Mouse (Mus musculus) heart, postnatal 0 days (tissue): ENCODE data around the gene Cdc42se2. TPM values are rescaled to one million over a fixed set of nuclear protein-coding genes. Genes with fewer than 3 reads are reported as not detected.

Experiments used
- ATAC-seq: fragments of 200-750 bp; cut with Nextera tagmentation; 2 replicates; pipeline ENCODE4 v1.8.0; 2017; ENCODE audit warnings: low read depth, moderate number of reproducible peaks, moderate library complexity; ENCODE audit not compliant: insufficient read depth
- DNase-seq: peaks from one replicate; pipeline ENCODE4 v3.0.0-alpha.2; 2016; ENCODE audit warnings: low spot score
- H3K27ac ChIP-seq: fragments of 300-500 bp; sonication (generic); 2 replicates; pipeline ENCODE4 v1.5.1; 2014; ENCODE audit warnings: low read depth, mild to moderate bottlenecking
- H3K27me3 ChIP-seq: fragments of 300-500 bp; sonication (generic); 2 replicates; pipeline ENCODE4 v1.6.1; 2014; ENCODE audit warnings: low read length, mixed read lengths; ENCODE audit not compliant: control insufficient read depth, insufficient read depth
- H3K36me3 ChIP-seq: fragments of 300-500 bp; sonication (generic); replicated peaks from 2 replicates; pipeline ENCODE4 v1.6.1; 2014; ENCODE audit warnings: low read length, mixed read lengths; ENCODE audit not compliant: control insufficient read depth, insufficient read depth
- H3K4me1 ChIP-seq: fragments of 300-500 bp; sonication (generic); 2 replicates; pipeline ENCODE4 v1.6.1; 2014; ENCODE audit warnings: antibody characterized with exemption; ENCODE audit not compliant: control insufficient read depth, insufficient read depth
- H3K4me2 ChIP-seq: fragments of 300-500 bp; sonication (generic); 2 replicates; pipeline ENCODE4 v1.6.1; 2014; ENCODE audit warnings: low read depth, mild to moderate bottlenecking, low read length, moderate library complexity
- H3K4me3 ChIP-seq: fragments of 300-500 bp; sonication (generic); 2 replicates; pipeline ENCODE4 v1.5.1; 2014; ENCODE audit warnings: low read depth, low read length
- H3K9ac ChIP-seq: fragments of 300-500 bp; sonication (generic); replicated peaks from 2 replicates; pipeline ENCODE4 v1.6.1; 2014; ENCODE audit warnings: low read depth, low read length, mixed read lengths
- H3K9me3 ChIP-seq: fragments of 300-500 bp; sonication (generic); replicated peaks from 2 replicates; pipeline ENCODE4 v1.6.1; 2016; ENCODE audit warnings: low read length; ENCODE audit not compliant: control insufficient read depth
- CTCF ChIP-seq: IDR thresholded peaks from 2 replicates; pipeline ENCODE4 v1.5.1; 2016; ENCODE audit warnings: antibody characterized with exemption, control low read depth, low read depth
- EP300 ChIP-seq: IDR thresholded peaks from 2 replicates; pipeline ENCODE4 v1.6.1; 2016; ENCODE audit warnings: antibody characterized with exemption, low read depth
- WGBS: fragments of 180-500 bp; shearing (Covaris S2); extraction: QIAGEN DNeasy Blood & Tissue Kit; methylation state at CpG from one replicate; pipeline ENCODE4 v1.1.7; 2014; 5-methylcytosine and 5-hydroxymethylcytosine counted together
- polyA plus RNA-seq: library from polyadenylated mRNA; unstranded; fragments of >200 nt; fragmentation: Nextera tagmentation; extraction: Ambion mirVana; gene quantifications from 2 replicates; pipeline ENCODE4 v1.2.1, GENCODE M21; 2015
- total RNA-seq: library from RNA; depleted of rRNA; stranded (reverse); fragments of >200 nt; gene quantifications from 2 replicates; pipeline ENCODE4 v1.2.3, GENCODE M21; 2014; ENCODE audit warnings: low replicate concordance

Cdc42se2 gene
- total and polyA plus RNA-seq, 2 experiments from 2014 or later, result 50.2 to 53.6 TPM

- H3K4me1 ChIP-seq, result peaks cover 63% of the 10 kb centered on the region
- no peak overlapping the region for H3K4me3 ChIP-seq
- no peak for ATAC-seq
- no peaks in the 10 kb centered on the region for H3K36me3 ChIP-seq
- TF ChIP-seq EP300 (no peak), CTCF (no peak)
- no peak overlapping the region; the same call in 1 of the 2 replicates for H3K4me2 ChIP-seq
- no peak overlapping the region for H3K9ac ChIP-seq
- whole genome bisulfite sequencing, result 74% methylated on average over 7 of the region's 7 CpGs
- H3K27ac ChIP-seq, result peak overlapping the region; percentile 80
- H3K27me3 ChIP-seq, result no peaks in the 10 kb centered on the region
- no peak for DNase-seq
- H3K9me3 ChIP-seq, result no peaks in the 10 kb centered on the region
These were observed 13.0 kb downstream of the Cdc42se2 start for GRCm38 (mm10) chr11:54774282-54775078.

- TF ChIP-seq CTCF, result no peak
- no peak for TF ChIP-seq EP300
- Histone ChIP-seq H3K27ac (no peak overlapping the region), H3K9me3 (no peaks in the 10 kb centered on the region), H3K4me3 (no peak overlapping the region), H3K36me3 (no peaks in the 10 kb centered on the region), H3K9ac (no peak overlapping the region), H3K4me2 (no peak overlapping the region), H3K27me3 (no peaks in the 10 kb centered on the region), H3K4me1 (peaks cover 42% of the 10 kb centered on the region)
- DNase-seq, result no peak
- ATAC-seq, result no peak
These were observed 15.9 kb downstream of the Cdc42se2 start for GRCm38 (mm10) chr11:54771549-54771948.

DNA sequence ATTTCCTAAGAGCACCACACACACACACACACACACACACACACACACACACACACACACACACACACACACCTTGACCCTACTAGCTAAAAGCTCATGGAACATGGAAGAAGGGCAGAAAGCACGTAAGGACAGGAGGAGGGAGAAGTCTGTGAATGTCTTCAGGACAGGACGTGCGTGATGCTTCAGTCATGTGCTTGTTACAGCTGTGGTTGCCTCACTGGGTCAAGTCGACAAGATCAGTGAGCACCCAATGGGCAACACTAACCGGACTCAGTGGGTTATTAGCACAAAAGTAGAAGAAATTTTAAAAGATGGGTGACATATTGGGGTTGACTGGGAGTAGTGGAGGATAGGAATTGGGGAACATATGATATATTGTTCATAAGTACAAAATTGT is 17.6 kb downstream of the Cdc42se2 start:
- no peak for ATAC-seq
- no peaks in the 10 kb centered on the region for H3K36me3 ChIP-seq
- no peaks in the 10 kb centered on the region for H3K27me3 ChIP-seq
- no peaks in the 10 kb centered on the region for H3K9me3 ChIP-seq
- no peak overlapping the region for H3K4me2 ChIP-seq
- WGBS, result 86% methylated on average over 5 of the region's 5 CpGs
- no peak overlapping the region for H3K27ac ChIP-seq
- no peak for DNase-seq
- H3K4me3 ChIP-seq, result no peak overlapping the region
- TF ChIP-seq CTCF (no peak), EP300 (no peak)
- peaks cover 27% of the 10 kb centered on the region for H3K4me1 ChIP-seq
- H3K9ac ChIP-seq, result no peak overlapping the region

DNA sequence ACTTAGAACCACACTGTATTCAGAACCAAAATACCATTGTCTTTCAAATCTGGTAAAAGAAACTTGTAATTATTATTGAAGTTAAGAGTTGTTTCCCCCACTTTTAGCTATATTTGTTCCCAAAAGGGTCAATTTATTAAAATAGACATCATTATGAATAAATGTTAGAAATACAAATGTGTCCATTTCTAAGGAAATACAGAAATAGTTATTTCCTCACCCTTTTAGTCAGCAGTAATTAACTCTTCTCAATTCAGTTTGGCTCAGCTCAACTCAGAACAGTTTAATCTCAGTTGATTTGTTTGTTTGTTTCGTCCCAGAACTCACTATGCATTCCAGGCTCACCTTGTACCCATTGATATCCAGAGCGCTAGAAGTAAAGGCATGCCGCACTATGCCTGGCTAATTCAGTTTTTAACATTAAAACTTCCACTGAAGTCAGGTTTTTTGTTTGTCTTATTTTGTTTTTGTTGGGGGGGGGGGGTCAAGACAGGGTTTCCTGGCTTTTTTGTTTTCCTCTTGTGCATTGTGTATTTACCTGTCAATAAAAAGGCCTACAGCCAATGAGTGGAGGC is 19.3 kb downstream of the Cdc42se2 start:
- no peak for DNase-seq
- WGBS, result 87% methylated on average over 3 of the region's 3 CpGs
- TF ChIP-seq EP300, result no peak
- no peak for TF ChIP-seq CTCF
- Histone ChIP-seq H3K4me1 (peaks cover 20% of the 10 kb centered on the region), H3K27ac (no peak overlapping the region), H3K4me2 (no peak overlapping the region), H3K4me3 (no peak overlapping the region), H3K27me3 (no peaks in the 10 kb centered on the region), H3K9ac (no peak overlapping the region), H3K36me3 (no peaks in the 10 kb centered on the region), H3K9me3 (no peaks in the 10 kb centered on the region)
- no peak for ATAC-seq

DNA sequence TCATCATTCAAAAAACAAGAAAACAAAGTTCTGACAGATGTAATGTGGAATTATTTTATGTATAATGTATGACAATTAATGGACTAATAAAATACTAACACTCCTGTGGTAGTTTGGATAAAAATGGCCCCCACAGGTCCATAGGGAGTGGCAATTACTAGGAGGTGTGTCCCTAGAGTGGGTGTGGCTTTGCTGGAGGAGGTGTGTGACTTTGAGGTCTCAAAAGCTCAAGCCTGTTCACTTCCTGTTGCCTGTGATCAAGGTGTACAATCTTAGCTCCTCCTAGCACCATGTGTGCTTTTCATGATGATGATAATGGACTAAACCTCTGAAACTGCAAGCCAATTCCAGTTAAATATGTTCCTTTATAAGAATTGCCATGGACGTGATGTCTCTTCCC is 22.7 kb downstream of the Cdc42se2 start:
- TF ChIP-seq CTCF, result no peak
- no peak for TF ChIP-seq EP300
- DNase-seq, result no peak
- no peak for ATAC-seq
- Histone ChIP-seq H3K27ac (no peak overlapping the region), H3K9me3 (no peaks in the 10 kb centered on the region), H3K9ac (no peak overlapping the region), H3K36me3 (no peaks in the 10 kb centered on the region), H3K4me3 (no peak overlapping the region), H3K4me1 (peaks cover 7% of the 10 kb centered on the region; the same call in 1 of the 2 replicates), H3K27me3 (no peaks in the 10 kb centered on the region), H3K4me2 (no peak overlapping the region)
- whole genome bisulfite sequencing, result 92% methylated on average over 1 of the region's 1 CpGs

DNA sequence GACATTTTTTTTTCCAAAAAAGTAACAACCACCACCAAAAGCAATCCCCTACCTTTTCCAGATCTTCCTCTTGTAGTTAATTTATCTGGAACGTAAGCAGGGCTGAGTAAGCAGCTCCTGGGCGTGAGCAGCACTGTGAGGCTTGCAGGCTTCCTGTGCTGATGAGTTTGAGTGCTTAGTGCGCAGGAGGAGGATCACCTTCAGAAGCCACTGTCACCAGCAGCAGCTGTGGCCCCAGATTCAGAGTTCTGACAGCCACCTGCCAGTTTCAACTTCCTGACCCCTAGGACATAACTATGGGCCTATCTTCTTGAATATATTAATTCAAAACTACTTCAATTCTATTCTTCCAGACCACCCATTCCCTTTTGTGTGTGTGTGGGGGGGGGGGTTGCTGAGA is 23.4 kb downstream of the Cdc42se2 start:
- 66% methylated on average over 3 of the region's 3 CpGs for WGBS
- Histone ChIP-seq H3K9ac (no peak overlapping the region), H3K4me2 (no peak overlapping the region), H3K27ac (no peak overlapping the region), H3K36me3 (no peaks in the 10 kb centered on the region), H3K9me3 (no peaks in the 10 kb centered on the region), H3K4me1 (no peaks in the 10 kb centered on the region; the same call in 1 of the 2 replicates), H3K4me3 (no peak overlapping the region), H3K27me3 (no peaks in the 10 kb centered on the region)
- TF ChIP-seq EP300 (no peak), CTCF (no peak)
- no peak for ATAC-seq
- no peak for DNase-seq
